Mouse (Mus musculus): ENCODE measurements at regions not wholly inside any gene's neighbourhood (a gene's known extent, or its start where the extent isn't known, plus 50 kb on each side); places are given as distances from the start of the nearest gene placed in this dataset.

- TF ChIP-seq CTCF (IDR thresholded peaks at IDR 0.05; ENCODE audit: insufficient read depth, low read depth, low read length) (no peak), POLR2A (IDR thresholded peaks at IDR 0.05; ENCODE audit: insufficient read depth, low read depth, low read length) (no peak)
These were observed 158.8 kb downstream of the Qdpr start for GRCm38 (mm10) chr5:45291276-45291675.

Data from olfactory bulb, adult 2 months (tissue).